Mouse (Mus musculus) liver, embryonic 16.5 days (tissue): Measurements from ENCODE around the gene Ttc8. TPM values are rescaled to one million over a fixed set of nuclear protein-coding genes. Genes with fewer than 3 reads are reported as not detected.

ENCODE experiments used
- ATAC-seq: fragments of 200-750 bp; cut with Nextera tagmentation; 2 replicates; pipeline ENCODE4 v1.8.0; 2017; ENCODE audit warnings: low read depth, mild to moderate bottlenecking, moderate number of reproducible peaks, moderate library complexity
- H3K27ac ChIP-seq: fragments of 300-500 bp; sonication (generic); 2 replicates; pipeline ENCODE4 v1.5.1; 2014; ENCODE audit warnings: mild to moderate bottlenecking, low read length
- H3K27me3 ChIP-seq: fragments of 300-500 bp; sonication (generic); 2 replicates; pipeline ENCODE4 v1.6.1; 2014; ENCODE audit warnings: low read depth, low read length, mixed read lengths; ENCODE audit not compliant: control insufficient read depth, insufficient read depth
- H3K36me3 ChIP-seq: fragments of 300-500 bp; sonication (generic); 2 replicates; pipeline ENCODE4 v1.6.1; 2014; ENCODE audit warnings: mild to moderate bottlenecking; ENCODE audit not compliant: control insufficient read depth, insufficient read depth
- H3K4me1 ChIP-seq: fragments of 300-500 bp; sonication (generic); 2 replicates; pipeline ENCODE4 v1.6.1; 2014; ENCODE audit warnings: low read depth, low read length, mixed read lengths; ENCODE audit not compliant: control insufficient read depth
- H3K4me2 ChIP-seq: fragments of 300-500 bp; sonication (generic); 2 replicates; pipeline ENCODE4 v1.6.1; 2014; ENCODE audit warnings: low read depth, low read length, mixed read lengths
- H3K4me3 ChIP-seq: fragments of 300-500 bp; sonication (generic); 2 replicates; pipeline ENCODE4 v1.5.1; 2014; ENCODE audit warnings: low read depth, mild to moderate bottlenecking, low read length
- H3K9ac ChIP-seq: fragments of 300-500 bp; sonication (generic); 2 replicates; pipeline ENCODE4 v1.6.1; 2014; ENCODE audit warnings: low read depth, low read length
- H3K9me3 ChIP-seq: fragments of 300-500 bp; sonication (generic); replicated peaks from 2 replicates; pipeline ENCODE4 v1.6.1; 2016; ENCODE audit warnings: low read length; ENCODE audit not compliant: control insufficient read depth
- WGBS: fragments of 180-500 bp; shearing (Covaris S2); extraction: QIAGEN DNeasy Blood & Tissue Kit; methylation state at CpG from one replicate; pipeline ENCODE4 v1.1.7; 2014; ENCODE audit not compliant: insufficient replicate concordance; 5-methylcytosine and 5-hydroxymethylcytosine counted together
- polyA plus RNA-seq: library from polyadenylated mRNA; unstranded; fragments of >200 nt; fragmentation: Nextera tagmentation; extraction: Ambion mirVana; gene quantifications from 2 replicates; pipeline ENCODE4 v1.2.1, GENCODE M21; 2015

Ttc8 gene
- 2.2 and 2.3 TPM in 2 replicates for polyA plus RNA-seq

DNA sequence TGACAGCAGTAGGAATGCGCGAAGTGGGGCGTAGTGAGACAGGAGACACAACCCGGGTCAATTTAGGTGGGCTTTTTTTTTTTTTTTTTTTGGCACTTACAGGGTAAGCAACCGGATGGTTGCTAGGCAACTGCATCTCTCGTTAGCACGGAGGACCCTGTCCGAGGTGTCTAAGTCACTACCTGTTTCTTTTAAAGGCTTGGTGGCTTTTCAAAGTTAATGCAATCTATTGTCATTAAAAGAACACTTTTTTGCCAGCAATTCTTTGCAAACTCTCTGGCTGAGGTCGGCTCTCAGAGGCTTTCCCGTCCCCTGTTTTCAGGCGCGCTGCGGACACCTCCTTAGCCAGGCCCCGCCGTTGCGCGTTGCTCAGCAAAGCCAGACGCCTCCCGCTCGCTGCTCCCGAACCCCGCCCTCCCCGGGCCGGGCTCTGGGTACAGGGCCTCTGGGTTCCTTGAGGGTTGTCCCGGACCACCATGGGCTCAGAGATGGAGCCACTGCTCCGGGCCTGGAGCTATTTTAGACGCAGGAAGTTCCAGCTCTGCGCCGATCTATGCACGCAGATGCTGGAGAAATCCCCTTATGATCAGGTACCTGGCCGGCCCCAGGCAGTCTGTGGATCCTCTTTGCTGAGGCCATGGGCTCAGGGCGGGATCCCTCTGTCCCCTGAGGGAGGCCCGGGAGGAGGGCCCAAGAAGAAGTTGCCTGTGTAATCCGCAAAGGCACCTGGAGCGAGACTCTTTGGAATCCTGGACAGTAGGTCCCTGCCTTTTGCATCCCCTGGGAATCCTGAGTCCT lies at the start of gene Ttc8:
Gene Ttc8 (plus strand): TSS at position 381 of the 798 bp plus-strand sequence.
- Histone ChIP-seq H3K4me1 (peaks cover 3% of the 10 kb centered on the region; the same call in 1 of the 2 replicates), H3K9ac (peak within 1 kb of the TSS; percentile 48), H3K4me3 (peak within 1 kb of the TSS; percentile 61), H3K27me3 (peaks cover 10% of the 10 kb centered on the region), H3K27ac (no peak within 1 kb of the TSS), H3K4me2 (peak within 1 kb of the TSS; percentile 66), H3K36me3 (no peaks in the 10 kb centered on the region), H3K9me3 (no peaks in the 10 kb centered on the region)
- WGBS: under 1% methylated on average over 35 of the region's 35 CpGs
- ATAC-seq: peak; percentile 93

GRCm38 (mm10) chr12:98872836-98873235 lies 47.5 kb upstream of the Ttc8 start:
- H3K36me3 ChIP-seq: no peaks in the 10 kb centered on the region
- no peaks in the 10 kb centered on the region for H3K9me3 ChIP-seq
- H3K4me2 ChIP-seq: no peak overlapping the region
- H3K27ac ChIP-seq: no peak overlapping the region
- H3K4me3 ChIP-seq: no peak overlapping the region
- H3K27me3 ChIP-seq: no peaks in the 10 kb centered on the region
- 78% methylated on average over 10 of the region's 10 CpGs for WGBS
- H3K9ac ChIP-seq: no peak overlapping the region
- no peak for ATAC-seq
- no peaks in the 10 kb centered on the region for H3K4me1 ChIP-seq

GRCm38 (mm10) chr12:98875216-98875615 lies 45.2 kb upstream of the Ttc8 start:
- no peak overlapping the region for H3K27ac ChIP-seq
- H3K4me2 ChIP-seq: no peak overlapping the region
- H3K36me3 ChIP-seq: no peaks in the 10 kb centered on the region
- no peak for ATAC-seq
- WGBS: 50% methylated on average over 2 of the region's 2 CpGs
- no peaks in the 10 kb centered on the region for H3K4me1 ChIP-seq
- no peak overlapping the region for H3K9ac ChIP-seq
- H3K4me3 ChIP-seq: no peak overlapping the region
- H3K9me3 ChIP-seq: no peaks in the 10 kb centered on the region
- H3K27me3 ChIP-seq: no peaks in the 10 kb centered on the region

- Histone ChIP-seq H3K4me3 (no peak overlapping the region), H3K9me3 (no peaks in the 10 kb centered on the region), H3K4me2 (no peak overlapping the region), H3K4me1 (no peaks in the 10 kb centered on the region), H3K27ac (no peak overlapping the region), H3K36me3 (no peaks in the 10 kb centered on the region), H3K9ac (no peak overlapping the region), H3K27me3 (no peaks in the 10 kb centered on the region)
- 67% methylated on average over 1 of the region's 1 CpGs for WGBS
- no peak for ATAC-seq
These were observed 41.7 kb upstream of the Ttc8 start for GRCm38 (mm10) chr12:98878693-98879092.

- H3K27me3 ChIP-seq: no peaks in the 10 kb centered on the region
- H3K4me2 ChIP-seq: no peak overlapping the region
- no peaks in the 10 kb centered on the region for H3K9me3 ChIP-seq
- H3K36me3 ChIP-seq: no peaks in the 10 kb centered on the region
- no peak overlapping the region for H3K9ac ChIP-seq
- no peaks in the 10 kb centered on the region for H3K4me1 ChIP-seq
- ATAC-seq: no peak
- WGBS: 57% methylated on average over 5 of the region's 5 CpGs
- no peak overlapping the region for H3K27ac ChIP-seq
- H3K4me3 ChIP-seq: no peak overlapping the region
These were observed 38.6 kb upstream of the Ttc8 start for GRCm38 (mm10) chr12:98881796-98882195.

- Histone ChIP-seq H3K4me3 (no peak overlapping the region), H3K4me1 (no peaks in the 10 kb centered on the region), H3K4me2 (no peak overlapping the region), H3K36me3 (no peaks in the 10 kb centered on the region), H3K27me3 (no peaks in the 10 kb centered on the region), H3K9me3 (no peaks in the 10 kb centered on the region), H3K27ac (no peak overlapping the region), H3K9ac (no peak overlapping the region)
- 0% methylated on average over 1 of the region's 1 CpGs for WGBS
- no peak for ATAC-seq
These were observed 35.9 kb upstream of the Ttc8 start for GRCm38 (mm10) chr12:98884515-98884914.

DNA sequence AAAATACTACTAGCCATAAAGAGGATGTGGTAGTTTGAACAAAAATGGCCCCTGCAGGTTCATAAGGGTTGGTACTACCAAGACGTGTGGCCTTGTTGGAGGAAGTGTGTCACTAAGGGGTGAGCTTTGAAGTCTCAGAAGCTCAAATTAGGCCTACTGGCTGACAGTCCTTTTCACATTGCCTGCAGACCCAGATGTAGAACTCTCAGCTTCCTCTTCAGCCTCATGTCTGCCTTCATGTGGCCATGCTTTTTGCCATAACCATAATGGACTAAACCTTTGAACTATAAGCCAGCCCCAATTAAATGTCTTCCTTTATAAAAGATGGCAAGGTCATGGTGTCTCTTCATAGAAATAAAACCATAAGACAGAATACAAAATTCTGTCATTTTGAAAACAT lies 23.6 kb upstream of the Ttc8 start:
- Histone ChIP-seq H3K9me3 (no peaks in the 10 kb centered on the region), H3K4me1 (peaks cover 3% of the 10 kb centered on the region; the same call in 1 of the 2 replicates), H3K27me3 (peaks cover 21% of the 10 kb centered on the region), H3K4me3 (no peak overlapping the region), H3K27ac (no peak overlapping the region), H3K36me3 (no peaks in the 10 kb centered on the region), H3K4me2 (no peak overlapping the region), H3K9ac (no peak overlapping the region)
- WGBS: 37% methylated on average over 1 of the region's 1 CpGs
- ATAC-seq: no peak

GRCm38 (mm10) chr12:98899676-98900075 lies 20.7 kb upstream of the Ttc8 start:
- Histone ChIP-seq H3K4me1 (peaks cover 3% of the 10 kb centered on the region; the same call in 1 of the 2 replicates), H3K27ac (no peak overlapping the region), H3K9ac (no peak overlapping the region), H3K36me3 (no peaks in the 10 kb centered on the region), H3K9me3 (no peaks in the 10 kb centered on the region), H3K4me2 (no peak overlapping the region), H3K4me3 (no peak overlapping the region), H3K27me3 (peaks cover 21% of the 10 kb centered on the region)
- no peak for ATAC-seq
- 72% methylated on average over 6 of the region's 6 CpGs for WGBS

DNA sequence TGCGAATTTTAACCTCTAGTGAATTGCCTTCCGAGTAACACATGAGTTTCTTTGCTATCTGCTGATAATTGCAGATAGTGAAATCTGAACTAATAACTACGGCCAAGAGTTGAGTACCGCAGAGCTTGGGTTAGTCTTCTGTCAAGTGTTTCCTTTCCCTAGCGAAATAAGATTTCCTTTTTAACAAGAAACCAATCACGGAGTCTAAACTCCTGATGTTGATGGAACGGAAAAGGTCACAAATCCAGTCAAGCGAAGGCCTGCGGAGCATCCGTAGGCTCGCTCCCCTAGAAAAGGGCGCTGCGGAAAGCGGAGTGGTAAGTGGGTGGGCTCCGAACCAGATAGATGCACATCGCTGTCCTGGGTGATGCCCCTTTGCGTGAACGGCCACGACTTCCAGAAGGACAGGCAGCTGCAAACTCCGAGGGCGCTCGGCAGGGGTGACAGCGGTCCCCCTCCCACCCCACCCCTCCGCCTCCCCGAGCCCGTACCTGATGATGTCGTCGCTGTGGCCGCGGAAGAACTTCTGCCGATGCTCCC lies 20.0 kb upstream of the Ttc8 start:
- Histone ChIP-seq H3K4me1 (peaks cover 3% of the 10 kb centered on the region; the same call in 1 of the 2 replicates), H3K27me3 (peaks cover 21% of the 10 kb centered on the region), H3K4me3 (peak overlapping the region; percentile 73), H3K27ac (no peak overlapping the region), H3K9ac (peak overlapping the region; percentile 65), H3K36me3 (no peaks in the 10 kb centered on the region), H3K9me3 (no peaks in the 10 kb centered on the region), H3K4me2 (peak overlapping the region; percentile 94)
- 3% methylated on average over 31 of the region's 31 CpGs for WGBS
- peak; percentile 5; the same call in 1 of the 2 replicates for ATAC-seq
